Mouse (Mus musculus): ENCODE measurements around the gene Nova1.
A peak's percentile ranks its signal among the peaks of the same experiment; 100 is the strongest.

Gene Nova1

GRCm38 (mm10) chr12:46818856-46819347, at the start of gene Nova1:
Gene Nova1, minus strand, starts transcription at chr12:46818929.
- DNase-seq (ENCODE audit: low read depth) = no peak

DNA sequence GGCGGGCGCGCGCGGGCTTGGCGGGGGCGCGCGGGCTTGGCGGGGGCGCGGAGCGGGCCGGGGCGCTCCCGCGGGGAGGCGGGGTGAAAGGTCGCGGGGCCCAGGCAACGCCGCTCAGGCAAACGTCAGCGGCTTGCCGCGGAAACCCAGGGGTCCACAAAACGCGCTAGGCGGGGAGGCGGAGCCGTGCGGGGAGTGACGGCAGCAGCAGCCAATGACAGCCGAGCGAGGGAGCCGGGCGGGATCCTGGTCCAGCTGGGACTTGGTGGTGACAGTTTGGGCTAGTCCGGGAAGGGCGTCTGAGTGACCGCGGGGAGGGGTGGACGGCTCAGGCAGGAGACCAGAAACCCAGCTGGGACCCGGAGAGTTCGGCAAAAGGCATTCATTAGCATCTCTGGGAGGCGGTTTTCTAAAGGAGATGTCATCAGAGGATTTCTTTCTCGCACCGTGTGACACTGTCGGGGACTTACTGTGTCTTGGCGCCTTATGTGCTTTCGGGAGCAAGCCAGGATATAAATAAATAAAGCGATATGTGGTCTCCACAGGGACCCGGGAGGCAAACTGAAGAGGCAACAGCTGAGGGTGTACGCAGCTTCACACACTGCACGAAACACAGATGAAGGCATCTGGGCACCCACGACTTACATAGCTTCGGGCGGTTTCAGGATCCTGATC, 756 bp upstream of the Nova1 start:
- peak; percentile 55 for DNase-seq (ENCODE audit: low read depth)

- no peak for DNase-seq (ENCODE audit: low read depth)
These were observed 491 bp downstream of the Nova1 start for GRCm38 (mm10) chr12:46818021-46818855.

- DNase-seq (ENCODE audit: low read depth) = no peak
These were observed 1.4 kb downstream of the Nova1 start for GRCm38 (mm10) chr12:46817211-46817803.

DNA sequence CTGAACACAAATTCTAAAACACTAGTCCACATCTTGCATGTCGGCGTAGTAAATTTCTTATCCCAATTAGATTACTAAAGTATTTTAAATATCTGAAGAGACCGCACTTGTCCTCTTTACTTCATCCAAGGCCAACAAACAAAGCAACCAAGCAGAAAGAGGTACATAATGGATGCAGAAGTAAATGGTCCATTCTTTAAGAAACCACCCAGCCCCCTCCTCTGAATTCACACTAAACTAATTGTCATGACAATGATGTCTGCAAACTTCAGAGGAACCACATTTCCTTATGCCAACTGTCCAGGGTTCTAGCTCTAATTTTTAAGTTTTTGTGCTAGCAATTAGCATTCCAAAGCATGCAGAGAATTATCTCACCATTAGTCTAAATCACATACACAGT, 2.4 kb downstream of the Nova1 start:
- no peak for DNase-seq (ENCODE audit: low read depth)

DNA sequence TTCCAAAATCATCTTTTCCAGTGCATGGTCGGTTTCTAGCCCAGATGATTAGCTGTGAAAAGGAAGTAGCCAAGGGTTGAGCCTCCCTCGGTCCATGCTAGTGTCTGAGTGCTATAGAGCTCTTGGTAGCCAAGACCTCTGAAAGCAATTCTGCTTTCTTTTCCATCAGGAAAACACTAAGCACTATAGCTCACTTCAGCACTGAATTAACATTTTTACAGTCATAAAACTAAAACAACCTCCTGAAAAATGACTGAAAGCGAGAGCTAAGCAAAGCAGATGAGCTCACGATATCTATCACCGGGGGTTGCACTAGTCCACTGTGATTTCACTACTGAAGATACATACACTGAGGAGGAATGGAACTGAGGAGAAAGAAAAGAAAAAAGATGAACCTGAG, 3.0 kb downstream of the Nova1 start:
- DNase-seq (ENCODE audit: low read depth) = no peak

DNA sequence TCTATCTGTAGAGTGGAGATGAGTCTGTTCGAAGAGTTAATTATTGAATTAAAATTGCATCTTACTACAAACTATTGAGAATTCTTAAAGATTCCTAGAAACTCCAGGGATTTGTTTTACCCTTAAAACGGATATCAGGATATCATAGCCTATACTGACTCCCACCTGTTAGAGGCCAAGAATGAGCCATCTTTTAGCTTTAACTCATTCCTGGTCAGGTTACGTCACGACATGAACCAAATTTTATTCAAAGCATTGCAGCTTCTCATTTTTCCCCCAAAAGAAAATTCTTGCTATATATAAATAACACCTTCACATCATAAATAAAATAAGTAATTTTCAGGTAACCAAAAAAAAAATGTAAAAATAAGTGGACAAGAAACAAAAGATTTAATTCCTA, 3.9 kb downstream of the Nova1 start:
- DNase-seq (ENCODE audit: low read depth) = no peak

DNA sequence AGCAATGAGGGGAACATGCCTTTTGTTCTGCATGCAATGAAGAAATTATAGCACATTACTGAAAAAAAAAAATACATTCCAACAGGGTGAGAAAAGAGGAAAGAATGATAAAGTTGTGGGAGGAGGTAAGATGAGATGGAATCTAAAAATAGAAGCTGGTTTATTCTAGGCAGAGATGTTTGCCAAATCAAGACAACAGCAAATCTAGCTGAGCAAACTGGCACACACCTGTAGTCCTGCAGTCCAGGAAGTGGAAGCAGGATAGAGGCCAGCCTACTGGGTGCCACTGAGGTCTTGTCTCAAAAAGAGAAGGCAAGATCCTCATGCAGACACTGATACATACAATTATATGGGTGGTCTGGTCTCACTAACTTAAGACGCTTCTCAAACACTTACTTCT, 17.4 kb downstream of the Nova1 start:
- no peak for DNase-seq (ENCODE audit: low read depth)

DNA sequence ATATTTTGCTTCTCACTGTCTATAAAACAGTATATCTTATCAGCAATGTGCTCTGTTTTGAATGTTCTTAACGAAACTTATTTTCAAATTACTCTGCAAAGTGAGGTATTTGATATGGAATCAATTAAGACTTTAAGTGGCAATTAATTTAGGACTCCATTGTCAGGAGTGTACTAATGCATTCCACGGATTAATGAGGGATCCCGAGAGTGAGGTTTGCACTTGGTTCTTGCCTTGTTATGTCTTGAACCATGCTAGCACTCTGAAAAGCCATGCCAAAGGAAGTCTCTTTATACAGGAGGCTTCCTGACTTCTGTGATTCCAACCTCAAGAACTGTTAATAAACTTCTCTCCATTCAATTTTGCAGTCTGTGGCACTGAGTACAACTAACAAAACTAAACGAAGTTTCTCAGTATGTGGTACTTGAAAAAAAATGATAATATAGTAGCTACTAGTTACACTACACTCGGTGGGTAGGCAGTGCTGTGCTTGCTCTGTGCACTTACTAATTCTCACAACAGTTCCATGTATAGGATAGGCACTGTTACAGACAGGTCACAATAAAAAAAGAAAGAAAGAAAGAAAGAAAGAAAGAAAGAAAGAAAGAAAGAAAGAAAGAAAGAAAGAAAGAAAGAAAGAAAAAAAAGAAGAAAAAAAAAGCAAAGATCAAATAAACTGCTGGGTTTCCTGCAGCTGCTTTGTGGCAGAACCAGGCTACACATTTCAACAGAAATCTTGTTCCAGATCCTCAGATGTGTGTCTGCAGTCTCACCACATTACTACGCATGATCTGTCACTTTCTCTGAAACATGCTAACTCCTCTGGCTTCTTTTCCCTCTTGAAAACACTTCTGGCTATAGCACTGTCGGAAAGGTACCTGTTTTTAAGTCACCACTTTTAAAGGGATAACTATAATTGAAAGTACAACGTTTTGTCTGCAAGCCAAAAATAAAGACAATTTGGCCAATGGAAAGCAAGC, 36.1 kb downstream of the Nova1 start:
- no peak for DNase-seq (ENCODE audit: low read depth)

DNA sequence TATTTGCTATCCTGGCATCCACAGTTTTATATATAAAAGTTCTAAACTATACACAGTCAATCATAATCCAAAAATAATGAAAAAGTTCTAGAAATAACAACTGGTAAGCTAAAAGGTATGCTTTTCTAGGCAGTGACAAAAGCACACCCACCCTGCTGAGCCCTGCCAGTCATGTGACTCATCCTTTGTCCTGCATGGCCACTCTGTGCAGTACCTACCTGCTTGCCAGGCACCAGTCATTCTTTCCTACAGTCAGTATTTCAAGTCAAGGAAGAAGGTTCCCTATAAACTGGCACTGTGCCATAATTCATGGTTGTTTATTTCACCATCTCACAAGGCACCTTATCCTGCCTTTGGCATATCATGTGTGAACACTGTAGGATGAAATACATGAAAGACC, 37.2 kb downstream of the Nova1 start:
- DNase-seq (ENCODE audit: low read depth) = no peak

DNA sequence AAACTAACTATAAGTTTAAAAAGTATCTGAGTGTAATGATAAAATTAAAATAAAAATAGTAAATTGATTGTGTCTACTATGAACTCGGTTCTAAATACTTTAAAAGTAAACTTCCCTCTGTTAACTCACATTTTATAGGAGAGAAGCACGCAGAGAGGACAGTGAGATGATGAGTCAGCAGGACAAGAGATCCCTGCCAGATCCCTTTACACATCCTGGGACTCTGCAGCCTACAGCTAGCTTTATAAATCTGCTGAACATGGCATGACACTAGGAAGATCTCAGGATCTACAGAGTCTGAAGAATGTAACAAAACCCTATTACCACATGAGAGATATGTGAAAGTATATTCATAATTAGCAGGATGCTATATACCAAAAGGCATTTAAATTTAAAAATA, 37.7 kb downstream of the Nova1 start:
- DNase-seq (ENCODE audit: low read depth) = no peak

GRCm38 (mm10) chr12:46759450-46759849, 59.3 kb downstream of the Nova1 start:
- DNase-seq (ENCODE audit: low read depth) = no peak

- no peak for DNase-seq (ENCODE audit: low read depth)
These were observed 64.3 kb downstream of the Nova1 start for GRCm38 (mm10) chr12:46754325-46754848.

GRCm38 (mm10) chr12:46753096-46753495, 65.6 kb downstream of the Nova1 start:
- no peak for DNase-seq (ENCODE audit: low read depth)

GRCm38 (mm10) chr12:46733261-46733660, 85.5 kb downstream of the Nova1 start:
- DNase-seq (ENCODE audit: low read depth) = no peak

DNA sequence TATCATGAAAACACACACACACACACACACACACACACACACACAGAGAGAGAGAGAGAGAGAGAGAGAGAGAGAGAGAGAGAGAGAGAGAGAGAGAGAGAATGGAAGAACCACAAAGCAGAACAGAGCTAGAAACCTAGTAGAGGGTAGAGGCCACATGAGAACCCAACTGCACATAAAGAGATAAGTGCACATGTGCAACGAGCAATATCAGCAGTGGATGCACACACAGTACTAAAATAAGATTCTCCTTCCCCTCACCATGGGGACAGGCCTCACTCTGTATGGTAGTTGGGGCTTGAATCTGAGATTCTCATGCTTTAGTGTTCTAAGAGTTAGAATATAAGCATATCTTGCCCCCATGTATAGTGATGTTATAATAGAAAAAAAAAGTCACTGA, 86.8 kb downstream of the Nova1 start:
- no peak for DNase-seq (ENCODE audit: low read depth)

DNA sequence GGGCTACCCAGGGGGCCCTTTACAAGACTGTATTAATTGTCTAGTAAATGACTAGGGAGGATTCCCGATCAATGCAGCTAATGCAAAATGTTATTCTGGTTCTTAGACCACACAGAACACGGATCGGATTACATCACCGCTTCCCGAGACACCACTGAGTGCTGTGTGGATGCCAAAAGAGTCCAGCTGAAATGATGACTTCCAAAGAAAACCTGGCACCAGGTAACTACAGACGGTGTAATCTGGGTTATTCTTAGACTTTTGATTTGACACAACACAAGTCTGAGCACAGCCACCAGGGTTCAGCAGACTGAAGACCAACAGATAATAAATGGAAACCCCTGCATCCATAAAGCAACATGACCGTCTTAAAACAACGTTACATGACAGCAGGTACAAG, 96.8 kb downstream of the Nova1 start:
- no peak for DNase-seq (ENCODE audit: low read depth)

DNA sequence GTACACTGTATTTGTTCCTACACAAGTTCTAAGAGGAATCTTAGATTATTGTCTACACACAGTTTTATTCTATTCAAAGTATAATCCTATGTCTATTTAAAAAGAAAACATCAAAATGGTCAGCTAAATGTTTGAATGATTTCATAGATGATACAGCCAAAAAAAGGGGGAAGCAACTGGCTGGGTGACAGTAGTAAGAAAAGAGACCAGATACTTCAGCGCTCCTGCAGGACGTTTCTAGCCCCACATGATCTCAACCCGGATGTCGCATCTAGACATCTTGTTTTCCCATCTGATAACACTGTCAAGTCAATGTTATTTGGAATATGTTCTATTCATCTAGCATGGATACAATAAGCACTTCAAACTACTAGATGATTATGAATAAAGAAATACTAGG, 99.7 kb downstream of the Nova1 start:
- DNase-seq (ENCODE audit: low read depth) = no peak

GRCm38 (mm10) chr12:46710094-46710493, 108.6 kb downstream of the Nova1 start:
- no peak for DNase-seq (ENCODE audit: low read depth)

GRCm38 (mm10) chr12:46709475-46709874, 109.3 kb downstream of the Nova1 start:
- no peak for DNase-seq (ENCODE audit: low read depth)

DNA sequence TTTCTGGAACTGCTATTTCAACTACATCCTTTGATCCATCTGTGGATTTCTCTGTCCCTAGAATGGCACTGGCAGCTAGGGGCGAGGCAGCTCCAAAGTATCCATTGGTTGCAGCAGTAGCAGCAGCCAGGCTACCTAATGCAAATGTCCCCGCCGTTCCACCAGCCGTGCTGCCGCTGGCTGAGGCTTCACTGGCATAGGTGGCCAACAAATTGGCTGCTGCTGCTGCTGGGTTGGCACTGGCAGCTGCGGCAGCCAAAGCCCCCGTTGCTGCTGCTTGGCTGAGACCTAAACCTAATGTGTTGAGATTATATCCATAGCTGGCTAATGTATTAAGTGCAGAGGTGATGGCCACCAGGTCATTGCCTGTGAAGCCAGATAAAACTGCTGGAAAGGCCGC, 118.5 kb downstream of the Nova1 start:
- DNase-seq (ENCODE audit: low read depth) = no peak

DNA sequence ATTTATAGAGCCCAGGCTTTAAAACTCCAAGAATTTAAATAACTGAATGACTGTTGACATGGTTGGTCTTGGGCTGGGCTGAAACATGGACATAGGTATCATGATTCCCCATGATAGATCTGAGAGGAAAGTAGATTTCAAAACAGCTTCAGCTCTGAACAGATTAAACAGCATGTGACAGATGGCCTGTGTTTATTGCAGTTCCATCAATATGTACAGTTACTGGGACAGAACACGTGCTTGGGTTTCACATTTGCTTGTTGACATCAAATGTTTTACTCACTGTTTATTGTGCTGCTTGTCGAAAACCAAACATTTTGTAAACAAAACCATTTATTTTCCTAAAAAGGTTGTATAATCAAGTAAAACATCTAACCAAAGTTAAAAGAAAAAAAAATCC, 142.4 kb downstream of the Nova1 start:
- no peak for DNase-seq (ENCODE audit: low read depth)

Measured in c-Kit-positive CD71-negative TER-119-negative erythroid progenitor cells, embryonic 14.5 days (primary cell).